Mouse (Mus musculus) left cerebral cortex, adult 18-20 months (tissue): ENCODE measurements around the gene 1700001P01Rik. TPM values are rescaled to one million over a fixed set of nuclear protein-coding genes. Genes with fewer than 3 reads are reported as not detected.

ENCODE experiments used
- DNase-seq, 2 experiments: peaks; one replicate each; pipeline ENCODE4 v3.0.0; 2021 to 2022; ENCODE audit warnings: low spot score in 2 of 2, mixed read lengths in 1 of 2
- long read RNA-seq, 2 experiments: library from polyadenylated mRNA; stranded (forward); transcript quantifications; one replicate each; pipeline ENCODE4 v2.0.0; 2021
- total RNA-seq, 2 experiments: library from RNA; stranded (reverse); gene quantifications; 2 replicates each; pipeline ENCODE4 v1.2.3; 2021

1700001P01Rik gene
- 1 to 10 TPM in 1 of 2 experiments, under 1 TPM in 1; 0.98 to 1.1 TPM for total RNA-seq
- long read RNA-seq, experiment 1, result 0 reads
- long read RNA-seq, experiment 2, result 0 reads

DNA sequence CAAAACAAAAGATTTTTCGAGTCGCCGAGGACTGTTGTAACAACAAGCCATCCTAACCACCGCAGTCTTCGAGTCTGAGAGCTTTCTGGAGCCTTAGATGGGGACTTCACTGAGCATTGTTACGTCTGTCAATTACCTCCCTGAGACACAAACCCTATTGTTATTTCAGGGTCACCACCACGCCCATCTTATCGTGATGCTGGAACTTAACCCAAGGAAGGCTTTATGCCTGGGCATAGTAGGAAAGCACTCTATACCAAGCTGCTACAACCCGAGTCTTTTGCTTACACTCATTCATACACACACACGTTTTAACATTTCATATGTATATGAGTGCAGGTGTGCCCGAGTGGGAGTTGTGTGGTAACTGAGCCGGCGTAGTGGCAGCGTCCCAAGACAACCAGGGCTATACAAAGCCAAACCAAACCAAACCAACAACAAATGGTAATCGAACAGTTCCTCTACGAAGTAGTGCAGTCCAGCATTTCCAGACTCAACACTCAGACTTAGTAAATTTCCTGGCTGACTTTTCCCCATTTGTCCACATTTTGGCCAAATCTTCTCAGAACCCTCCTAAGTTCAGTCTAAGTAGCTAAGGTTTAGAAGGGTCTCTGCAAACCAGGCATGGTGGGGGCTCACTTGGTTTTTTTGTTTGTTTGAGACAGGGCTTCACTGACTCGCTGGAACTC, at the start of gene 1700001P01Rik:
TSS of gene 1700001P01Rik (minus strand) at position 111 of the 689 bp plus-strand sequence.
- DNase-seq, result no peak

DNA sequence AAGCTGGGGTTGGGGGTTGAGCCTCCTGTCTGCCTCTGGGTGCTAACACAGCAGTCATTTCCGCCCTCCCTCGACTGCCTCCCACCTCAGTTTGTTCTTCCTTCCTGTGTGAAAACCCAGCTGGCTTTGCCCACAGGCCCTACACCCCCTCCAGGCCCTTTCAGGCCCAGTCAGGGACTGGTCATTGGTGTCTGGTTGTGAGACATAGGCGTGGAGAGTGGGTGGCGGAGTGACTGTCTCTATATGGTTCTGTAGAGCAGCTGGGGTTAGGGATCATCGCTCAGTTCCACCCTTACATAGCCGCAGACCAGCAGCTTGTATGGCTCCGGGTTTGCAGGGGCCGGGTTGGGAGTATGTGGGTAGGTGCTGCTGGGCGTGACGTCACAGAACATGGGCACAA, 49.6 kb upstream of the 1700001P01Rik start:
- DNase-seq, result no peak

DNA sequence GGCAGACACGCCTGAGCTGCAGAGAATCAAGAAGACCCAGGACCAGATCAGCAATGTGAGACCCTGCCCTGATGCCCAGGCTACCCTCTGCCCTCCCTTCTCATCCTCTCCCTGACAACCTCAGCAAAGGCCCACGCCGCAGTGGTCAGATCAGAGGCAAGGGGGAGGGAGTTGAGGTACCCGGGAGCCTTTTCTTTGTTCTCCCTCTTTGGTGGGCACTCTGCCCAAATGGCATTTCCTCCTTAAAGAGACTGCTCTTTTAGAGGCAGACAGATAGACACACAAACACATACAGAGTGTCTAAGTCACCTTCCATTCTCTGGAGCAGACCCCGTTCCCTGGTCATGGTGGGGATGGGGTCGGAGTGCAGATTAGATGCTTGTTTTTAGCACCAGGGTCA, 49.2 kb upstream of the 1700001P01Rik start:
- no peak for DNase-seq

DNA sequence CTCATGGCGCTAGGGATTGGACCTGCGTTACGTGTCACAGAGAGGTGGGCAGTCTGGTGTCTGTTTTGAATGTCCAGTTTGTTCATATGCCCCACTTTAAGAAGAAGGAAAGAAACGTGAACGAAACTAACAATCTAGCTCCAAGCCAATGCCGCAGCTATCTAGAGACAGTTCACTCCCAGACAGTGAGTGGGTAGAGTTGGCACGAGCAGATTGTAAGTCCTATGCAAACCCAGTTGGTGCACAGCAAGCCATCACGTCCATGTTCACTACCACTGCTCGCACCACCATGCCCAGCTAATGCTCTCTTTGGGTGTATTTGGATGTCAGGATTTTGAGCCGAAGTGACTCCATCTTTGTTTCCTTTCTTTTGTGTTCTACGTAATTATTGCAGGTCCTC, 48.5 kb upstream of the 1700001P01Rik start:
- DNase-seq, result no peak

DNA sequence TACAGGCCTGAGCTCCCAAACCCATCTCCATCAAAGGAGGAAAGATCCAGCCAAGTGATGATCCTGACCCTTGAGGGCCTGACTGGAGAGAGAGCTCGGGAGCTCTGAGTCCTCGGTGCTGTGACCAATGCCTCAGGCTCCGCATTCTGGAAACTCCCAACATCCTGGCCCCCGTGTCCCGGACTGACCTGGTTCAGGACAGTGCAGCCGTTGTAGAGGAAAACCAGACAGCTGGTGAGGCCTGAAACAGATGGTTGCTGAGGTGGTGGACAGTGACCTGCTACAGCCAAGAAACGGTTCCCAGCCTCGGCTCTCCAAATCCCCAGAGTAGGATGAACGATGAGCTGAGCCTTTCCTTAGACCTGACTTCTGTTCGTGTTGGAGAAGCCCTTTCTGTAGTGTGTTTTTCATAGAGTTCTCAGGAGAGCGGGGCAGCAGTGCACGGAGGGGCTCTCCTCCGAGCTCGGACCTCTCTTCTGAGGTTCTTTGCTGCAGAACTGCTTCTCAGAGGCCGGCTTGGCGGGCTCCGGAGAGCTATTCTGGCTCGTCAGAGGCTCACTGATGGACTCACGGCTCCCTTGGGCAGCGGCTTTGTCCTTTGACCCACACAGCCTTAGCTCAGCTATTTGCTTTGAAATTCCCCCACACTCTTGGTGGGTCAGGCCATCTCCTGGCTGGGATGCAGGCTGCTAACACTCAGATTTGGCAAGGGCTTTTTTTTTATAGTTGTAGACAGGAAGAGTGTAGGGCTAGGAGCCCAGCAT, 47.3 kb upstream of the 1700001P01Rik start:
- no peak for DNase-seq

DNA sequence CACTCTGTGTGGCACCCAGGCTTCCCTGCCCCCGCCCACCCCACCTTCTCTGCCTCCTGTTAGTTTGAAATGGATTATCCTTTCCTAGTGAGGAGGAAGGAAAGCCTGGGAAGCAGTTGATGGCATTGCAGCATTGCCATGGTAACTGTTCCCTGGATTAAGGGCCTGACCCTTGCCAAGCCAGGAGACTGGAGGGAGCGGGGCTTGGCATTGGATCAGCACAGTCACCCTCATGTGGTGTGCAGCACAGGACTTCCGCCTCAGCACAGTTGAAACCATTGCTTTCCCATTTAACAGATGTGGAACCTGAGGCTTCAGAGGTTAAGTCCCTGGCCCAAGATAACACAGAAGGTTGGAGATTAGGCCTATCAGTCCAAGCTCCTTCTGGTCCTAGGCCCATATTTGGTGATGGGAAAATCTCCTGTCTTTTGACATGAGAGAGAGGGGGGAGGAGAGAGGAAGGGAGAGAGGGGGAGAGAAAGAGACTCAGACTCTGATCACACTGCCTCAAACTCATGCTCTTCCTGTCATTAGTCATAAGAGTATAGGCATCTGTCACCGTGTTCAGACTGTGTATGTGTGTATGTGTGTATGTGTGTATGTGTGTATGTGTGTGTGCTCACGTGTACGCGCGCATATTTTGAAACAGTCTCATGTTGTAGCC, 45.8 kb upstream of the 1700001P01Rik start:
- DNase-seq, result no peak

DNA sequence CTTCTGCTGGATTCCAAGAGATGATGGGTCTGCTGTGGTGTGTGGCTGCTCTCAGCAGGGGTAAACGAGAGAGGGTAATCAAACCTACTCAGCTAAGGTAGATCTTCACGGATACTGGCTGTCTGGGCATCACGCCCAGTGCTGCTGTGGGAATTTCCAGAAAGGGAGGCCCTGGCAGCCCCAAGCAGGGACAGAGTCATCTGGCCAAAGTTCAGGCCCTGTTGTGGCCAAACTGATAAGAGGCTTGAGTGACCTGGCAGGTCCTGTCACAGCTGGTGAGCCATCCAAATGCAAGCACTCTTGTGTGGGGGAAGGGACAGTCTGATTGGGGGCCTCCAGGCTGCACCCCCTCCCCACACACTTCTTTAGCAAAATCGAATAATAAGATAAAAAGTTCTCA, 45.1 kb upstream of the 1700001P01Rik start:
- DNase-seq, result no peak

DNA sequence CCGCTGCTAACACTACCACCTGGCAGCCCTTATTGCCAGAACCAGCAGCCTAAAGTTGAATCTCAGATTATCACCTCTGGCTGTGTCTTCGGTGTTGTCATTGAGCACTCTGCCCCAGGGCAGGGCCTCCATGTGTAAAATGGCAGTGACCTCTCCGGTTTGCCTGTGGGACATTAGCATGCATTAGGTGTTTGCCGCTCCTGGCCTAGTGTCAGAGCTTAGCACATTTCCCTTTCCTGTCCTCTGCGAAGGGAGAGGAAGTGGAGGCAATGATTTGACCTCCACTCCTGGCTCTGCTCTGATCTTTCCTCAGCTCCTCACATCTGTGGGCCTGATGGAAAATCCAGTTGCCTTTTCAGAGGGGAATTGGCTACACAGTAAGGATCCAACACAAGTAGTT, 44.2 kb upstream of the 1700001P01Rik start:
- DNase-seq, result no peak

DNA sequence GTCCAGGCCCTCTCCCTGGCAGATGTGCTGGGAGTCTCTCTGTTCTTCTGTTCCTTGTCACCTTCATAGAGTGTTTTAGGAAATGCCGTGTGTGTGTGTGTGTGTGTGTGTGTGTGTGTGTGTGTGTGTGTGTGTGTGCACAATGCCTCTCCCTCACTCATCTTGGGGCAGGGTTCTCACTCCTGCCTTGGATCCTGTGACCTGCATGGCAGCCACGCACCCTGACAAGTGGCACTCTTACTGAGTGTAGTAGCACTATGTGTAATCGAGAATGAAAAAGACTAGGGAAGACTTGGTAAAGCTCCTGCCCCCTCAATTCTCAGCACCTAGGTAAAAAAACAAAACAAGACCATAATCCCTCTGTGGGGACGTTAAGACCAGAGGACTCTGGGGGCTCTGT, 43.4 kb upstream of the 1700001P01Rik start:
- no peak for DNase-seq

DNA sequence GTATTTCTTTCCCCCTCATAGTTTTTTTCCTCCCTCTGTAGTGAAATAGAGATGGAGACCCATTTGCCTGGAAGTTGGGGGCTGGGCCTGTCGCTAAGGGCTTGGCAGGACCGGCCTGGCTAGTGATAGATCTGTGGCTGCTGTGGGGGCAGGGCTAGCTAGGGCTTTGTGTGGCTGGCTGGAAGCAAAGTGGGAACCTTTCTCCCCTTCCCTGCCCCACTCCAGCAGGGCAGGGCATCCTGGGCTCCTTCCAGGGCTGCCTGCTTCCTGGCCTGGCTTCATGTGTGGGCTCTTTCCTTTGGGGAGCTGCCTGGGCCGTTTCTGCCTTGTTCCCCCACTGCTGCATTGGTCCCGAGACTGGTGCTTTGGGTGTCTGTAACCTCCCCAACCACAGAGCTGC, 42.9 kb upstream of the 1700001P01Rik start:
- no peak for DNase-seq

DNA sequence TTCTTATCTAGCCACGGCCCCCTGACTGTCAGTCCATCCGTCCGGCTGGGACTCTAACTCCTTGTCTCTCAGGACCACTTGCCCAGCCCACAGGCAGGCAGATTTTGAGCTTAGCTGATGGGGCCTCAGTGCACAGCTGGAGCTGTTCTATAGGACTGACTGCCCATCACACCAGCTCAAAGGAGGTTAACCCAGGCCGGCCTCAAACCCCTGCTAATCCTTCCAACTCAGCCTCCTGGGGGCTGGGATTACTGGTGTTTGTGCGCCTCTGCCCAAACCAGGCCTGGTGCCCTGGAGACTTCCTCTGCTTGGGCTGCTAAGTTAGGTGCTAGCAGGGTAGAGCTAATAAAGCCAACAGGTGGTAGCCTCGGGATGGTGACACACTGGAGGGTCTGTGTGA, 42.3 kb upstream of the 1700001P01Rik start:
- no peak for DNase-seq

DNA sequence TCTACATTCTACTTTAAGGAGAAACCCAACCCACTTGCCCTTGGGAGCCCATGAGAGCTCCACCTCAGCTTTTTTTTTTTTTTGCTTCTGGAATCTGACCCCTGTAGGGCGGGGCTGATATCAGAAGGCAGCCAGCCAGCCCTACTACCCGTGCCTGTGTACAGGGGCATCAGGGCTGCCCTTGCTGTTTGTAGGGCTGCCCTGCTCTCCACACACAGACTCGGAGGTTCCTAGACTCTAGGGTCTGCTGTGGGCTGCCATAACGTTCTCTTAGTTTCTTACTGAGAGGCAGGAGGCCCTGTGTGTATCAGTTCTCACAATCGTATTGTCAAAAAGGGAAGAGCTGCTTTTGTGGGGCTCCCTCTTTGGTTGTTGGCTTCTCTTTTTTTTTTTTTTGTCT, 41.7 kb upstream of the 1700001P01Rik start:
- DNase-seq, result no peak

DNA sequence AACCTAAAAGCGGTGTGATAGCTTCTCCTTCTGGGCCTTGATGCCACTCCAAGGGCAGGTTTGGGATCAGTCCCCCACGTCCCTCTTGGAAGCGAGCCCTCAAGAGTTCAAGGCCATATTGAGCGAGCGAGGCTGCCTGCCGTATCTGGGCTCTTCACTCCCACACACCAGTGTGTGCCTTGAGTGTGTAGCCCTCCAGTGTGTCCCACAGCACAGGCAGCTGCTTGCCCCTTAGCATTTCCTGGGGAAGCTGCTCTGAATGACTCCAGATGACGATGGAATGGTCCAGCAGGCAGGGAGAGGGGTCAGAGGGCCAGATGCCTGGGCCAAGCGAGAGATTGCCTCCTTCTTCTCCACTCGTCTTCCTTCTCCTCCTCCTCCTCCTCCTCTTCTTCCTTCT, 41.2 kb upstream of the 1700001P01Rik start:
- no peak for DNase-seq

DNA sequence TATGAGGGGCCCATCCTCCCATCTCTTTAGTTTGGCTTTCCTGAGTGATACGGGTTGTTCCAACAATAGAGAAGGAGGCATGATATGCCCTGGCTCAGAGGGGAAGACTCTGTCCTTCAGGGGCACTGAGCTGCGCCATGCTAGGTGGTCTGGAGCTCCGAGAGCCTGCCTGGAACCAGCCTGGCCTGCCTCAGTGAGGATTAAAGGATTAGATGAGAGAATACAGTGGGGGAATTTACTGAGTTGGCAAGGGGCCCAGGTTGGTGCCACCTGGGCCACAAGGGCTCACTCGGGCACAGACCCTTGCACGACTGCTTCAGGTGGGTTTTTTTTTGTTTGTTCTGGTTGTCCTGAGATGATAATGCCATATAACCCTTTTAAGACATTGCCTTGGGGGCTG, 40.5 kb upstream of the 1700001P01Rik start:
- DNase-seq, result no peak

DNA sequence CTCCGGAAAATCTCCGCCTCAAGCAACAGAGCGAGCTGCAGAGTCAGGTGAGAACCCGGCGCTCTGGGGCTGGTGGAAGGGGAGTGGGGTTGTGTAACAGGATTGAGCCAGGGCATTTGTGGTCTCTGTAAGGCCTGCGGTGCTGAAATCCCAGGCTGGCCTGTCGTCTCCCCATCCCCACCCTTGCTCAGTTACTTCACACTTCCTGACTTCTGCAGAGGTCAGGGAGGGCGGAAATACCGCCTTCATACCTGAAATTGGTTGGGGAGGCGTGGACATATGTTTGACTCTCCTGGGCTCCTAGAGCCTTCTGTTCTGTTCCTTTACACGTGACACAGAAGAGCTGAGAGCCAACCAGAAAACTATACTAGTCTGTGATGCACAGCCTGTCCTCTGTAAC, 40.0 kb upstream of the 1700001P01Rik start:
- DNase-seq, result no peak

DNA sequence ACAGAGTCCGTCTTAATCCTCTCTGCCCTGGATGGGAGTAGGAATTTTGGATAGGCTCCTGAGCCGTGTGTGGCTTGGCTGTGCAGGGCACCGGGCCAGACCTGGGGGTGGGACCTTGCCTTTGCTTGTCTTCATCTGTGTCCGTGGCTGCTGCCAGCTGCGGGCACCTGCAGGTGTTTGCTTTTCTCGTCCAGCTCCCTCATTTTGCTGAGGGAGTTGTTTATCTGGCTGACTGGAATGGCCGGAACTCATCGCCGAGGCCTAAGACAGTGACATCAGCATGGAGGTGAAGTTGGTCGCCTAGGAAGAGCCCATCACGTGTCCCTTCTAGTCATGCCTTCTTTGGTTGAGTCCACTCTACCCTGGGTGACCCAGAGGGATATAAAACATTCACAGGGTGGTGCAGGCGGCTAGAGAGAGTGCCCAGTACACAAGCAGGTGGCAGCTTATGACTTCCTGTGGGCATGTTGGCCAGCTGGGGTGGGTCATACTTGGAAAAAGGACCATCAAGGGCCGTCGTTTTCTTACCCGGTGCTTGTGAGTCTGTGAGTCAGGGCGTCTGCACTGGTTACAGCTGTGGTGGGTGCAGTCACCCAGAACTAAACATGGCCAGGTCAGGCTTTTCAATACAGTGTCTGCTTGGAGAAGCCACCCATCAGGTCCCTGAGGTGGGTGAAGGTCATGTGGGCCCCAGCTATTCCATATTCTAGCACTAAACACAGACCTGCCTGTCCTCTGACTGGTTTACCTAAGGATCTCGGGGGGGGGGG, 38.2 kb upstream of the 1700001P01Rik start:
- DNase-seq, result no peak

DNA sequence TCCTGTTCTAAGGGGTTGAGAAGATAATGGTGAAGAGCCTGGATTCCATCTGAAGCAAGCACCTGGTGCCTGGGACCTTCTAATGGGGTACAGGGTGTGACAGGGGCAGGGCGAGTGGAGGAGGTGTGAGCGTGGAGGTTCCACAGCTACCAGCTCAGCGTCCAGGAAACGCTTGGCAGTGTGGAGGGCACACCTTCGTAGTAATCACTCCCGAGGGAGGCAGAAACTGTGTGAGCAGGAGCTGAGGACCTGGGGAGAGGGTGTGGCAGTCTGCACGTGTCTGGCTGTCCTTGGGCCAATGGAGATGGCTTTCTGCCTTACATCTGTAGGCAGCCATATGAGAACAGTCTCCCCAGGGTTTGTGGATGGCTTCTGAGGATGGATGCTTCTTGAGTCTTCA, 37.4 kb upstream of the 1700001P01Rik start:
- DNase-seq, result no peak

DNA sequence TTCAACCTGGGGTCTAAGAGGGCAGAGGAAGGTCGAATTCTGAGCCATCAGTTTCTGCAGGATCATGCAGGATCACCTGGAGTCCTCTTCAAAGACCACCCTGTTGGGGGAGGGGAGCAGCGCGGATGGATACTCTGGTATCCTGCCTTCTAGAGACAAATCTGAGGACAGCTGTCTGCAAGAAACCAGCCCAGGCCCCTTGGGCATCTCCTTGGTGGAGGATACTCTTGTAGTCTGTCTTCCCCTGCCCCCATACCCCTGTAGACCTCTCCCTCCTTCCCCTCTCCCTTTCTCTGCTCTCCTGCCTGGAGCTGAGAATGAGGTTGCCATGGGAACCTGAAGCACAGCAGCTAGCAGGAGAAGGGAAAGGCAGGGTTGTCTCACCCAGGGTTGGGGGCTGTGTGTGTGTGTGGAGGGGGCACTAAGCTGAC, 36.8 kb upstream of the 1700001P01Rik start:
- no peak for DNase-seq

DNA sequence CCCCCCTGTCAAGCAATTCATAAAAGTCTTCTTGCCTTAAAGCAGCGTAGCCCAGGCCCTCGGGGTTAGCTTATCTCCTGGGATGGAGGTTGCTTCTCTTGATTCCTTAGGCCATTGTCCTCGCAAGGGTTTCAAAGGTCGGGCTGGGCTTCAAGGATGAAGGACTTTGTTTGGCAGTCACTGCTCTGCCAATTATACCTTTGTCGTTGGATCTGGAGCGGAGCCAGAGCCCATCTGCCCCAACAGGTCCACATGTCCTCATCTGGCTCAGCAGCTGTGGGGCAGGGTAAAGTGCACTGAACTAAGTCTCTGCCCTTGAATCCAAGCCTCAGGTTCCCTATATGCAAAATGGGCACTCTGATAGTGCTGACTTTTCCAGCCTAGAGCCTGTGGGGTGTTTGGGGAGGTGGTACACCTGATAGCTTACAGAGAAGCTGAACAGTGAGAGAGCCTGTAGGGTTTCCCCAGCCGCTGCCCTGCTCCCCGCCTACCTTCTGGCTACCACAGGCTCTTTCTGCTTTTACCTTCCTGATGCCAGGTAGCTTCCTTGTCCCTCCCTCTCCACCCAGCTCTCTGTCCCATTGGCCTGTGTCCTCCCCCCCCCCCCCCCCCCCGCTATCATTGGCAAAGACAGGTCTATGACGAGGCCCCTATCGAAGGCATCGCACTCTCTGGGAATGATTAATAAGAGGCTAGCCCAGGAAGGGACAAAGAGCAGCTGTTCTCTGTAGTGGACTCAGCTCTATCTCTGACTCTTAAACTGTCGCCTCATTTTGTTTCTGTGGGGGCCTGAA, 36.0 kb upstream of the 1700001P01Rik start:
- DNase-seq, result no peak

DNA sequence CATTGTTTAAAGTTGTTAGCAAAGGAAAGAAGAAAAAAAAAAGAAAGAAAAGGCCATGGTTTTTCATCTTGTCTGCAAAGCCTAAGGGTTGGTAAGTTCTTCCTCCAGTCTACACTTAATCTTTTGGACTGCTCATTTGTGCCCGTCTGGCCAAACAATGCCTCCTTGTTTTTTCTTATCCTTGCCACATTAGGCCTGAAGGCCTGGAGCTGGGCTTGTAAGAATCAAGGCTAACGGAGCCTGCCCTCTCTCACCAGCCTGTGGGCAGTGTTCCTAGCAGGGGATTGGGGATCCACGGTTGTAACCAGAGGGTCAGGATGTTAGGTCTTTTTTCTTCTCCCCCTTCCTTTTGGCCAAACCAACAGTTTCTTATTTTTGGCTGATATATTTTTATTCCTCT, 35.3 kb upstream of the 1700001P01Rik start:
- no peak for DNase-seq

DNA sequence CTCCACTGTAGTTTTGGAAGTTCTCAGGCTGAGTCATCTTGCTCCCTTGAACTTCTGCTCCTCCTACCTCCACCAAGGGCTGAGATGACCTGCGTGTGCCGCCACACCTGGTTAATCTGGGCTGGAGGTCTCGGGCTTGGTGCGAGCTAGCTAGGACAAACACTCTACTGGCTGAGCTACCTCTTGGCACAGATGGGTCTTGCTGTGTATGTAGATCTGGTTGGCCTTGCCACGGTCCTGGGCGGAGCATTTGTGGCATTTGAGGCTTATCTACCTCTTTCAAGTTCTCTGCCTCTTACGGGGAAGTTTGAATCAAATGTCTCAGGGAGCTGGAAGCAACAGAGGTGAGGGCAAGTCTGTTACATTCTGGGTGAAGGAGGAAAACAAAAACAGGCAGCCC, 34.6 kb upstream of the 1700001P01Rik start:
- DNase-seq, result no peak
